Comparison of ENCODE assay signal across 7 mouse cellular contexts in the genomic region with DNA sequence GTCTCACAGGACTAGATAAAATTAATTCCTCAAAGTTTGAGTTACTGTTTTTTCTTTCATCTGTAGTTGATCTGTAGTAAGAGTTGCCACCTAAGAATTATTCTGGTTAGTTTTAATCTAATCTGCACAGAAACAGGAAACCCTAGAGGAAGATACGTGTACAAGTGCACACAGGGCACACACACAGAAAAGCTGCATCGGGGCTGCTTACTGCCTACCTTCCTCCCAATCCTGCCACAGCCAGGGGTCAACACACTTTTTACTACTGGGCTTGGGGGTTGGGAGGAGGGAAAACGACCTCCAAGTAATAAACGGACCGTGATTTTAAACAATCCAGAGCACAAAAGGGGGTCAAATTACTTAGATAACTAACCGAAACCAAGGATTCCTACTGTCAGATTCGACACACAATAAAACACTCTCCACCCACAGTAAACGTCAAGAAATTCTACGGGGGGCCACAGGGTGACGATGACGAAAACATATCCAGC. TPM values are rescaled to one million over a fixed set of nuclear protein-coding genes. Genes with fewer than 3 reads are reported as not detected.
DNase-seq lines count a peak whose midpoint lies in the region; ATAC-seq and TF ChIP-seq lines count a peak whose summit lies in the region.

No protein-coding gene starts in this region.

- peak overlapping the region; percentile 91 for H3K9ac ChIP-seq in hindbrain, embryonic 13.5 days

- no peaks in the 10 kb centered on the region for H3K9me3 ChIP-seq in embryonic facial prominence, embryonic 10.5 days
- no peaks in the 10 kb centered on the region for H3K9me3 ChIP-seq in hindbrain, embryonic 13.5 days

- TF ChIP-seq CTCF in spleen, adult 2 months (IDR thresholded peaks at IDR 0.05; ENCODE audit: extremely low read depth, insufficient read depth, insufficient read length, insufficient replicate concordance), result no peak

- H3K4me1 ChIP-seq in spleen, adult 2 months (ENCODE audit: control insufficient read depth, insufficient read depth, insufficient read length), result peaks cover 33% of the 10 kb centered on the region; the same call in 1 of the 2 replicates
- H3K4me1 ChIP-seq in embryonic facial prominence, embryonic 10.5 days, result peaks cover 63% of the 10 kb centered on the region
- peaks cover 48% of the 10 kb centered on the region for H3K4me1 ChIP-seq in hindbrain, embryonic 13.5 days (replicated peaks)

- peak; percentile 55 for TF ChIP-seq POLR2A in spleen, adult 2 months (IDR thresholded peaks at IDR 0.05; ENCODE audit: low read depth, low read length)

- ATAC-seq in hindbrain, embryonic 13.5 days (ENCODE audit: low FRiP score), result no peak
- peak; percentile 53 for ATAC-seq in megakaryocyte-erythroid progenitor cell, adult 5-6 weeks (replicated peaks; ENCODE audit: low FRiP score, low TSS enrichment, poor library complexity, severe bottlenecking)
- no peak; the same call in 1 of the 2 replicates for ATAC-seq in monocyte, adult 5-6 weeks (replicated peaks; ENCODE audit: insufficient number of reproducible peaks, low FRiP score, low TSS enrichment, poor library complexity, severe bottlenecking)

- no peaks in the 10 kb centered on the region for H3K36me3 ChIP-seq in spleen, adult 2 months (ENCODE audit: control insufficient read depth, insufficient read depth, low read length)
- no peaks in the 10 kb centered on the region for H3K36me3 ChIP-seq in embryonic facial prominence, embryonic 10.5 days (replicated peaks)
- no peaks in the 10 kb centered on the region for H3K36me3 ChIP-seq in hindbrain, embryonic 13.5 days

- H3K4me3 ChIP-seq in spleen, adult 2 months (ENCODE audit: extremely low read depth, insufficient read depth, insufficient read length), result peak overlapping the region; percentile 69
- peak overlapping the region; percentile 96 for H3K4me3 ChIP-seq in embryonic facial prominence, embryonic 10.5 days
- H3K4me3 ChIP-seq in hindbrain, embryonic 13.5 days, result peak overlapping the region; percentile 86

- peak in 1 of 2 experiments; percentile 45 for DNase-seq in spleen, adult 2 months (ENCODE audit: low read depth in 1 of 2, low spot score in 2 of 2)
- DNase-seq in spleen, adult 18-20 months, result no peak
- peak; percentile 45 for DNase-seq in embryonic facial prominence, embryonic 10.5 days (ENCODE audit: low spot score)
- DNase-seq in layer of hippocampus, postnatal 14 days (ENCODE audit: low spot score in 2 of 2), result no peak

- H3K4me2 ChIP-seq in hindbrain, embryonic 13.5 days, result peak overlapping the region; percentile 71

- peak overlapping the region; percentile 100 for H3K27ac ChIP-seq in spleen, adult 2 months (ENCODE audit: insufficient read depth, low read length)
- peak overlapping the region; percentile 51; the same call in 1 of the 2 replicates for H3K27ac ChIP-seq in embryonic facial prominence, embryonic 10.5 days (replicated peaks)
- H3K27ac ChIP-seq in hindbrain, embryonic 13.5 days, result no peak overlapping the region

- WGBS in spleen, adult 2 months, result 0% methylated on average over 11 of the region's 11 CpGs
- under 1% methylated on average over 11 of the region's 11 CpGs for WGBS in embryonic facial prominence, embryonic 10.5 days
- 1% methylated on average over 11 of the region's 11 CpGs for WGBS in hindbrain, embryonic 13.5 days

- H3K27me3 ChIP-seq in spleen, adult 2 months (ENCODE audit: control insufficient read depth, insufficient read depth, low read length), result no peaks in the 10 kb centered on the region; the same call in 1 of the 2 replicates
- peaks cover 17% of the 10 kb centered on the region for H3K27me3 ChIP-seq in embryonic facial prominence, embryonic 10.5 days (replicated peaks; ENCODE audit: low read depth, poor library complexity, severe bottlenecking)
- 0 out of 2 replicates have a peak, but pooled peaks cover 4% of the 10 kb centered on the region for H3K27me3 ChIP-seq in hindbrain, embryonic 13.5 days

RNA-seq across cellular contexts. Expression of a gene that starts 1.6 kb away (rescaled TPM):
- polyA plus RNA-seq in spleen, adult 2 months (2012; rRNA removed), result 45.1 and 49.9 TPM in 2 replicates
- 15.7 and 16.1 TPM in 2 replicates for polyA plus RNA-seq in embryonic facial prominence, embryonic 10.5 days (2016; fragmentation: Nextera tagmentation; extraction: Ambion mirVana)
- polyA plus RNA-seq in hindbrain, embryonic 13.5 days (2015; fragmentation: Nextera tagmentation; extraction: Ambion mirVana), result 12.0 and 13.2 TPM in 2 replicates
- total RNA-seq in megakaryocyte-erythroid progenitor cell, adult 5-6 weeks (2014; fragmentation: Nextera tagmentation), result 12.2 and 13.6 TPM in 2 replicates
- total RNA-seq in megakaryocyte-erythroid progenitor cell, adult 5-6 weeks (2017), result 10.7 and 36.0 TPM in 2 replicates
- 89.3 to 167 TPM (median 89.4 TPM) in 3 replicates for total RNA-seq in monocyte, adult 5-6 weeks (2017)
- total RNA-seq in layer of hippocampus, postnatal 14 days (2021), result 10 to 100 TPM; 17.7 to 18.2 TPM
